Mouse (Mus musculus) brain, embryonic 14.5 days (tissue): ENCODE measurements around the gene Dmkn. TPM values are rescaled to one million over a fixed set of nuclear protein-coding genes. Genes with fewer than 3 reads are reported as not detected.

ENCODE experiments used
- DNase-seq: peaks from one replicate; pipeline ENCODE4 v3.0.0-alpha.2; 2011; ENCODE audit warnings: low read depth
- CTCF ChIP-seq: fragments of 200-500 bp; IDR thresholded peaks from 2 replicates; pipeline ENCODE4 v1.5.1; 2012; ENCODE audit warnings: inconsistent platforms, mild to moderate bottlenecking, moderate library complexity, borderline replicate concordance; ENCODE audit not compliant: insufficient read depth, insufficient read length; ENCODE audit errors: extremely low read depth
- POLR2A ChIP-seq: fragments of 200-500 bp; IDR thresholded peaks from 2 replicates; pipeline ENCODE4 v1.6.1; 2012; ENCODE audit warnings: mild to moderate bottlenecking, inconsistent platforms, borderline replicate concordance; ENCODE audit not compliant: poor library complexity, insufficient read depth, insufficient read length, severe bottlenecking; ENCODE audit errors: extremely low read depth
- polyA plus RNA-seq: library from polyadenylated mRNA; depleted of rRNA; stranded (reverse); fragments of >200 nt; gene quantifications from 2 replicates; pipeline ENCODE4 v1.2.3, GENCODE M21; 2012; rRNA removed

Gene Dmkn
- polyA plus RNA-seq, 1 experiment: 3.5 TPM

DNA sequence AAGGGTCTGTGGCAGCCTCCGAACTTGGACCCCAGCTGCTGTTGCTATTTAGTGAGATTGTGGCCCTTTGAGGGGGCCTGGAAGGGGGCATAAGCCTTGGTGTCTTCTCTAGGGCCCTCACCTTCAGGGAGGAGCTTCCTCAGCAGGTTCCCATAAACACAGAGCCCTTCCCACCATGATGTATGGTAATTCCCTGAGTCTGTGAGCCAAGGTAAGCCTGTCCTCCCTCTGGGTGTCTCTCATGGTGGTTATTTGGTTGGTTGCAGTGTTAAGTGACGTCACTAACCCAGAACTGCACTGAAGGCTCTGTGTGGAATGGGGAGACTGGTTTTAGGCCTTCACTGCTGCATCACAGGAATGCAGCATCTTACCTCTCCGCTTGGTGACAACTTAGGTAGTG lies 65.9 kb downstream of the Dmkn start:
- no peak for DNase-seq
- TF ChIP-seq POLR2A: no peak
- no peak for TF ChIP-seq CTCF

Other genes with a start within 250 kb of the Dmkn start
- gene Arhgap33, start 228.7 kb upstream of the Dmkn start, polyA plus RNA-seq: 241 and 276 TPM in 2 replicates
- gene Hspb6, start 211.6 kb upstream of the Dmkn start, polyA plus RNA-seq: 8.4 and 8.7 TPM in 2 replicates
- 24.1 and 27.9 TPM in 2 replicates for gene Proser3, start 211.5 kb upstream of the Dmkn start, polyA plus RNA-seq
- 45.1 and 53.9 TPM in 2 replicates for gene Lin37, start 203.9 kb upstream of the Dmkn start, polyA plus RNA-seq
- 69.3 and 95.4 TPM in 2 replicates for gene U2af1l4, start 200.5 kb upstream of the Dmkn start, polyA plus RNA-seq
- 4.9 and 8.7 TPM in 2 replicates for gene Gm49396, start 200.4 kb upstream of the Dmkn start, polyA plus RNA-seq
- 102 and 154 TPM in 2 replicates for gene Psenen, start 200.1 kb upstream of the Dmkn start, polyA plus RNA-seq
- 6.5 and 8.7 TPM in 2 replicates for gene Igflr1, start 198.3 kb upstream of the Dmkn start, polyA plus RNA-seq
- 69.7 and 72.2 TPM in 2 replicates for gene Kmt2b, start 175.0 kb upstream of the Dmkn start, polyA plus RNA-seq
- 0.37 and 0.47 TPM in 2 replicates for gene Zbtb32, start 164.8 kb upstream of the Dmkn start, polyA plus RNA-seq
- 2.7 and 3.9 TPM in 2 replicates for gene Upk1a, start 150.9 kb upstream of the Dmkn start, polyA plus RNA-seq
- gene Cox6b1, start 137.6 kb upstream of the Dmkn start, polyA plus RNA-seq: 823 and 962 TPM in 2 replicates
- not detected in 2 replicates for gene Etv2, start 127.9 kb upstream of the Dmkn start, polyA plus RNA-seq
- 91.6 and 103 TPM in 2 replicates for gene Rbm42, start 113.4 kb upstream of the Dmkn start, polyA plus RNA-seq
- 21.9 and 36.6 TPM in 2 replicates for gene Haus5, start 98.8 kb upstream of the Dmkn start, polyA plus RNA-seq
- not detected in 2 replicates for gene Pmis2, start 92.2 kb upstream of the Dmkn start, polyA plus RNA-seq
- gene 2200002J24Rik, start 64.8 kb upstream of the Dmkn start, polyA plus RNA-seq: 0.32 TPM in 1 of 2 replicates, not detected in the other
- 1.7 and 2.4 TPM in 2 replicates for gene Atp4a, start 51.5 kb upstream of the Dmkn start, polyA plus RNA-seq
- gene Tmem147, start 34.2 kb upstream of the Dmkn start, polyA plus RNA-seq: 187 and 251 TPM in 2 replicates
- 0.50 TPM in 1 of 2 replicates, not detected in the other for gene Gapdhs, start 20.1 kb upstream of the Dmkn start, polyA plus RNA-seq
- gene Sbsn, start 12.3 kb upstream of the Dmkn start, polyA plus RNA-seq: 5.1 and 8.8 TPM in 2 replicates
- gene Krtdap, start 24.1 kb downstream of the Dmkn start, polyA plus RNA-seq: 5.6 and 30.7 TPM in 2 replicates
- gene Ffar2, start 60.0 kb downstream of the Dmkn start, polyA plus RNA-seq: 0.13 and 0.46 TPM in 2 replicates
- not detected in 2 replicates for gene Ffar3, start 92.4 kb downstream of the Dmkn start, polyA plus RNA-seq
- gene Ffar1, start 97.8 kb downstream of the Dmkn start, polyA plus RNA-seq: not detected in 2 replicates
- gene Cd22, start 116.6 kb downstream of the Dmkn start, polyA plus RNA-seq: 0.05 TPM in 1 of 2 replicates, not detected in the other
- gene Mag, start 151.1 kb downstream of the Dmkn start, polyA plus RNA-seq: 2.1 and 2.2 TPM in 2 replicates
- not detected in 2 replicates for gene Hamp2, start 160.9 kb downstream of the Dmkn start, polyA plus RNA-seq
- gene Hamp, start 180.3 kb downstream of the Dmkn start, polyA plus RNA-seq: not detected in 2 replicates
- 165 and 170 TPM in 2 replicates for gene Usf2, start 193.0 kb downstream of the Dmkn start, polyA plus RNA-seq
- gene Lsr, start 209.7 kb downstream of the Dmkn start, polyA plus RNA-seq: 19.8 TPM in 2 replicates
- gene Fam187b, start 210.0 kb downstream of the Dmkn start, polyA plus RNA-seq: 0.37 and 0.42 TPM in 2 replicates